Mouse (Mus musculus): Measurements from ENCODE around the gene Rnaseh2c.

DNA sequence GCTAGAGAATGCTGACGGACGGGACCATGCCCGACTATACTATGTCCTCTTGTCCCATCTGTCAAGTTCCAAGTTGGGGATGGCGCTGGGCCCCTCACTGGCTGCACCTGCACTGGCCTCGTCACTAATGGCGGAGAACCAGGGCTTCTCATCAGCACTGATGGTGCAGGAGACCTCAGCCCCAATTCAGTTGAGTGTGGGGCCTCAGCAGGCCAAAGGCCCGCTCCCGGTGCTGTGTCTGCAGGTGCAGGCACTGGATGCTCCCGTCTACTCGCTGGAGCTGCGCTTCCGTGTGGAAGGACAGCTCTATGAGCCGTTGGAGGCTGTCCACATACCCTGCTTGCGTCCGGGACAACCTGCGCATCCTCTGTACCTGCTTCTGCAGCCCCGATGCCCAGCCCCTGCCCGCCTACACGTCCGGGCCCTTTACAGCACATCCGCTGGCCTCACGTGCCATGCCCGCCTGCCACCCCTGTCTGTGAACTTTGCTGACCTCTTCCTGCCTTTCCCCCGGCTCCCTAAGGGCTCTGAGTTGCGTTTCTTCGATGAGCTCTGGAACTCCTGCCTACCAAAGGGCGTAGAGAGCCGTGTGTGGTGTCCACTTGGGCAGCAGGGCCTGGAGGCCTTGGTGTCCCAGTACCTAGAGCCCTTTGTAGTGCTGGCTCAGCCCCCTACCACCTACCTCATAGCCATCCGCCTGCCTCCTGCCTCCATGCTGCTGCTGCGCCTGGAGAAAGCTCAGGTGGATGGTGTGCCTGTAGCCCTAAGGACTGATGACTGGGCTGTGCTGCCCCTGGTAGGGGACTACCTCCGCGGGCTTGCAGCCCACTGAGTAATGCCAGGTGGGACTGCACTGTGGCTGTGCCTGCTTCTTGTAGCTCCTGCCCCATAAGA is 31.1 kb upstream of the Rnaseh2c start:
- no peak for TF ChIP-seq EP300 (optimal IDR thresholded peaks at IDR 0.05)
- no peak for TF ChIP-seq CTCF (IDR thresholded peaks at IDR 0.05; ENCODE audit: low read depth)
